Mouse (Mus musculus): ENCODE measurements around the gene Efna1. TPM values are rescaled to one million over a fixed set of nuclear protein-coding genes. Genes with fewer than 3 reads are reported as not detected.

The Efna1 gene
- polyA plus RNA-seq, 1 experiment: 54.1 TPM

DNA sequence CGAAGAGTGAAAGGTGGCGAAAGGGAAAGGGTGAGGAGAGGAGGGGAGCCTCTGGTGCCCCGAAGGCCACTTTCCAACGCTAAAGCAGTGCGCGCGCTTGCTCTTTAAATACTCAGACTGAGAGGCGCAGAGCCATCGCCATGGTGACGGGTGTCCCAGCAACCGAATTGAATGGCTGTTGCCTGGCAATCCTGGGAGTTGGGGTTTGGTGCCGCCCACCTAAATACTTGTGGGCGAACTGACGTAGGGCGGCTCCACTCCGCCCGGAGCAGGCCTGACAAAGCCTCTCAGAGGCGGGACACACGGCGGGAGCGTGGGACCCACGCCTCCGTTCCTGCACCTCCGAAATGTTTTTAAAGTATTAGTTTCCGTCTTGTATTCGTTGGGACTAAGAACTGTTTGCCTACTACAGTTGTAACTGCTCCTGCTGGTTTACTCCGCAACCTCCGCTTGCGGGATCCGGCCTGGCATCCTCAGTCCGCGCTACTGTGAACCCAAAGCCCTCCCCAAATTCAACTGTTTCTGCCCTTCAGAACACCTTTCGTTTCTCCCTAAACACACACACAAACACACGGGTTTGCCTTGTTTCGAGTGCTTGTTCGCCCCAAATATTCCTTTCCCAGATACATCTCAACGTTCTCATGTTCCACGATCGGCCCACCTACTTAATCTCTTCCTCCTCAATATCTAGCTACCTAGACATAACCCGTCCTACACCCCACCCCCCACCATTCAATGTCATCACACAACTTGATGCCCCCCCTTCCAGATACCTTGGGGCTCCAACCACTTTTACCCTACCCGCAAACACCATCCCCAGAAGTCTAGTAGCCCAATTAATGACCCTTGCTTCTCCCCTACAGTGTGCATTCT lies 53.4 kb downstream of the Efna1 start:
- Histone ChIP-seq H3K27ac (ENCODE audit: insufficient read depth, low read depth, low read length) (peak overlapping the region; percentile 95), H3K27me3 (replicated peaks; ENCODE audit: control insufficient read depth, insufficient read depth, low read length) (no peaks in the 10 kb centered on the region), H3K36me3 (ENCODE audit: control insufficient read depth, insufficient read depth, low read length) (no peaks in the 10 kb centered on the region), H3K4me1 (ENCODE audit: control insufficient read depth, insufficient read depth, low read length) (peaks cover 9% of the 10 kb centered on the region; the same call in 1 of the 2 replicates), H3K4me3 (ENCODE audit: insufficient read depth, low read depth, low read length) (peak overlapping the region; percentile 42)
- peak; percentile 93 for DNase-seq
- TF ChIP-seq POLR2A (IDR thresholded peaks at IDR 0.05; ENCODE audit: low read depth, low read length) (peak; percentile 16), CTCF (conservative IDR thresholded peaks at IDR 0.05; ENCODE audit: insufficient read depth, insufficient read length, low read depth, low read length) (no peak)
- WGBS: 5% methylated on average over 41 of the region's 41 CpGs

DNA sequence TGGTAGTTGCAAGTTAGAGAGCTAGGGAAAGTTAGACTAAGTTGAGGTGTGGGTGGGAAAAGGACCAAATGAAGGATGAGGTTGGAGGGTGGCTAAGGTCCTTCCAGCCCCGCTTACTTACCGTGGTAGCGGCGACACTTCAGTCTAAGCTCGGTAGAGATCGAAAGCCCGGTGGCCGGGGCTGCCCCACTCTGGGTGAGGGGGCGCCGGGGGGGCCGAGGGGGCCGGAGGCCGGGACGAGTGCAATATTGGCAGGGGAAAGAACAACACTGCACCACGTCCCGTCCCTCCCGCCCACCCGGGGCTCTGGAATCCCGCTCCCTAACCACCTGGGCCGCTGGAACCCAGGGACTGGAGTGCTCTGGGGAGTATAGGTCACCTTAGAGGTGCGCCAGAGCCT lies 54.0 kb downstream of the Efna1 start, which contains the start of gene Mtx1:
TSS of gene Mtx1 (minus strand) at position 189 of the 400 bp plus-strand sequence.
- TF ChIP-seq CTCF (conservative IDR thresholded peaks at IDR 0.05; ENCODE audit: insufficient read depth, insufficient read length, low read depth, low read length) (no peak), POLR2A (IDR thresholded peaks at IDR 0.05; ENCODE audit: low read depth, low read length) (no peak)
- no peaks in the 10 kb centered on the region for H3K27me3 ChIP-seq (replicated peaks; ENCODE audit: control insufficient read depth, insufficient read depth, low read length)

DNA sequence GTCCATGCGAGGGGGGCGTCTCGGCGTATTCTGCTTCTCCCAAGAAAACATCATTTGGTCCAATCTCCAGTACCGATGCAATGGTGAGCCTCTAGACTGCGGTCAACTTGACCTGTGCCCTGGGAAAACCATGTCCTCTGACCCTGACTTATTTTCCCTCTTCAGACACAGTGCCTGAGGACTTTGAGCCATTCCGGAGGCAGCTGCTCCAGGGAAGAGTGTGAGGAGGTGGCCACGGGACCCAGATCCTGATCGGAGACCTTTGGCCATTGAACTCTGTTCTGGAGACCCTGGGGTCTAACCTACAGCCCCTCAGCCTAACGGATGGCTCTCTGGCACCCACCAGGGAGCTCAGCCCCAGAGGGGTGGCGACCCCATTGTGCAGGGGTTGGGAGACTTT lies 54.6 kb downstream of the Efna1 start:
- DNase-seq: peak; percentile 55
- Histone ChIP-seq H3K4me1 (ENCODE audit: control insufficient read depth, insufficient read depth, low read length) (peaks cover 9% of the 10 kb centered on the region; the same call in 1 of the 2 replicates), H3K36me3 (ENCODE audit: control insufficient read depth, insufficient read depth, low read length) (no peaks in the 10 kb centered on the region), H3K4me3 (ENCODE audit: insufficient read depth, low read depth, low read length) (no peak overlapping the region), H3K27ac (ENCODE audit: insufficient read depth, low read depth, low read length) (no peak overlapping the region), H3K27me3 (replicated peaks; ENCODE audit: control insufficient read depth, insufficient read depth, low read length) (no peaks in the 10 kb centered on the region)
- WGBS: 63% methylated on average over 11 of the region's 11 CpGs
- TF ChIP-seq POLR2A (IDR thresholded peaks at IDR 0.05; ENCODE audit: low read depth, low read length): no peak
- no peak for TF ChIP-seq CTCF (conservative IDR thresholded peaks at IDR 0.05; ENCODE audit: insufficient read depth, insufficient read length, low read depth, low read length)

More for the DNA sequence above, 54.0 kb downstream of the Efna1 start, which contains the start of gene Mtx1:
- peaks cover 9% of the 10 kb centered on the region; the same call in 1 of the 2 replicates for H3K4me1 ChIP-seq (ENCODE audit: control insufficient read depth, insufficient read depth, low read length)
- DNase-seq: no peak
- no peaks in the 10 kb centered on the region for H3K36me3 ChIP-seq (ENCODE audit: control insufficient read depth, insufficient read depth, low read length)
- WGBS: 20% methylated on average over 21 of the region's 21 CpGs
- H3K27ac ChIP-seq (ENCODE audit: insufficient read depth, low read depth, low read length): peak within 1 kb of the TSS; percentile 95
- H3K4me3 ChIP-seq (ENCODE audit: insufficient read depth, low read depth, low read length): peak within 1 kb of the TSS; percentile 42

DNA sequence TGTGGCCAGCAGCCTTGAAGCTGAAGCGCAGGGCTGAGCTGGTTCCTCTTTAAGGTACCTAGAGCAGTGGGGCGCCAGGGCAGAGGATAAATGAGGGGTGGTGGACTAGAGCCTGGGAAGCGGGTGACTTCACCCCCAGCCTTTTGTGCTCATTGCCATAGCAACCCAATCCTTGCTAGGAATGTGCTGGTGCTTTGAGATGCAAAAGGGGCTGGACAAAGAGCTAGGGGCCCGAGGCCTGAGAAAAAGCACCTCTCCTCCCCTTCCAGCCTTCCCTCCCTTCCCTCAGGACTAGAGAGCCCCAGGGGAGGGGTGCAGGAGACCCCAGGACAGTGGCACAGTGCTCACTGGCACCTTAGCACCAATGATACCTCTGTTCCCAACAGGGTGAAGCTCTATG lies 55.0 kb downstream of the Efna1 start:
- Histone ChIP-seq H3K4me3 (ENCODE audit: insufficient read depth, low read depth, low read length) (no peak overlapping the region), H3K27me3 (replicated peaks; ENCODE audit: control insufficient read depth, insufficient read depth, low read length) (no peaks in the 10 kb centered on the region), H3K4me1 (ENCODE audit: control insufficient read depth, insufficient read depth, low read length) (peaks cover 9% of the 10 kb centered on the region; the same call in 1 of the 2 replicates), H3K36me3 (ENCODE audit: control insufficient read depth, insufficient read depth, low read length) (no peaks in the 10 kb centered on the region), H3K27ac (ENCODE audit: insufficient read depth, low read depth, low read length) (no peak overlapping the region)
- WGBS: 83% methylated on average over 4 of the region's 4 CpGs
- no peak for DNase-seq
- TF ChIP-seq CTCF (conservative IDR thresholded peaks at IDR 0.05; ENCODE audit: insufficient read depth, insufficient read length, low read depth, low read length) (no peak), POLR2A (IDR thresholded peaks at IDR 0.05; ENCODE audit: low read depth, low read length) (no peak)

DNA sequence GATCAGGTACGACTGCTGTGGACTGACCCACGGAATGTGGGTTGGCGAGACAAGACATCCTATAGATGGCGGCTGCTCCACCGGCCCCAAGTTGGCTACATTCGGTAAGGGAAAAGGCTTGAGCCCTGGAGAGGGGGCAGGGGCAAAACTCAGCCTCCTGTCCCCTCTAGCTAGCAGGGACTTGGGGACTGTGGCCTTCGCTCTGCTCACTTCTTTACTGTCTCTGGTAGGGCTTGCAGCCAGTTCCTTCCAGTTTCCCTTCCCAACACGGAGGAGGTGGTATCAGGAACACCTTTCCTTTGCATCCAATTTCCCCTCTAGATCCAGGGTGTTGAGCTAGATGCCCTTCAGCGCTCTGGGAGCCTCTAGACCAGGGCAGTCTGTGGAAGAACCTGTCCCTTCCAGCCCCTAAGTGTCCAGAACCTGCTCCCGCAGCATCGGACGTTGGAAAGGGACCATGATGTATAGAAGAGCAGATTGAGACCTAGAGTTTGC lies 55.6 kb downstream of the Efna1 start:
- Histone ChIP-seq H3K36me3 (ENCODE audit: control insufficient read depth, insufficient read depth, low read length) (no peaks in the 10 kb centered on the region), H3K4me3 (ENCODE audit: insufficient read depth, low read depth, low read length) (no peak overlapping the region), H3K27ac (ENCODE audit: insufficient read depth, low read depth, low read length) (no peak overlapping the region), H3K27me3 (replicated peaks; ENCODE audit: control insufficient read depth, insufficient read depth, low read length) (no peaks in the 10 kb centered on the region), H3K4me1 (ENCODE audit: control insufficient read depth, insufficient read depth, low read length) (peaks cover 9% of the 10 kb centered on the region; the same call in 1 of the 2 replicates)
- no peak for TF ChIP-seq POLR2A (IDR thresholded peaks at IDR 0.05; ENCODE audit: low read depth, low read length)
- TF ChIP-seq CTCF (conservative IDR thresholded peaks at IDR 0.05; ENCODE audit: insufficient read depth, insufficient read length, low read depth, low read length): no peak
- no peak for DNase-seq
- WGBS: 84% methylated on average over 12 of the region's 12 CpGs

DNA sequence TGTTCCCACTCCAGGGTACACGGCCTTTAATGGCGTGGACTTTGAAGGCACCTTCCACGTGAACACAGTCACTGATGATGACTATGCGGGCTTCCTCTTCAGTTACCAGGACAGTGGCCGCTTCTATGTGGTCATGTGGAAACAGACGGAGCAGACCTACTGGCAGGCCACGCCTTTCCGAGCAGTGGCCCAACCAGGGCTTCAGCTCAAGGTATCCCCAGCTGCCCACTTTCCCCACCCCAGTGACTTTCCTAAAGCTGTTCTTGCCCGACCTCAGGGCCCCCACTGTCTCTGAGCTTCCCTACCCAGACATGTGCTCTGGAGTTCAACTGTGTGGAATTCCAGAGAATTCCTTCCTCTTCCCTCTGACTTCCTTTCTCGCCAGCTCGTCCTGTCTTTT lies 56.1 kb downstream of the Efna1 start:
- 85% methylated on average over 11 of the region's 11 CpGs for WGBS
- H3K27ac ChIP-seq (ENCODE audit: insufficient read depth, low read depth, low read length): no peak overlapping the region
- H3K4me1 ChIP-seq (ENCODE audit: control insufficient read depth, insufficient read depth, low read length): peaks cover 9% of the 10 kb centered on the region; the same call in 1 of the 2 replicates
- H3K4me3 ChIP-seq (ENCODE audit: insufficient read depth, low read depth, low read length): no peak overlapping the region
- no peaks in the 10 kb centered on the region for H3K27me3 ChIP-seq (replicated peaks; ENCODE audit: control insufficient read depth, insufficient read depth, low read length)
- TF ChIP-seq CTCF (conservative IDR thresholded peaks at IDR 0.05; ENCODE audit: insufficient read depth, insufficient read length, low read depth, low read length) (no peak), POLR2A (IDR thresholded peaks at IDR 0.05; ENCODE audit: low read depth, low read length) (no peak)
- H3K36me3 ChIP-seq (ENCODE audit: control insufficient read depth, insufficient read depth, low read length): no peaks in the 10 kb centered on the region
- DNase-seq: no peak

Other genes with a start within 250 kb of the Efna1 start
- 33.6 and 34.5 TPM in 2 replicates for gene Rusc1, start 187.8 kb downstream of the Efna1 start, polyA plus RNA-seq (2012; rRNA removed)
- gene Gm43738, start 180.0 kb downstream of the Efna1 start, polyA plus RNA-seq (2012; rRNA removed): not detected in 2 replicates
- 40.3 and 54.9 TPM in 2 replicates for gene Fdps, start 179.2 kb downstream of the Efna1 start, polyA plus RNA-seq (2012; rRNA removed)
- gene Pklr, start 145.0 kb downstream of the Efna1 start, polyA plus RNA-seq (2012; rRNA removed): 79.3 and 96.0 TPM in 2 replicates
- gene Hcn3, start 120.9 kb downstream of the Efna1 start, polyA plus RNA-seq (2012; rRNA removed): 1.1 and 1.4 TPM in 2 replicates
- 37.8 and 40.2 TPM in 2 replicates for gene Clk2, start 116.3 kb downstream of the Efna1 start, polyA plus RNA-seq (2012; rRNA removed)
- 138 and 141 TPM in 2 replicates for gene Scamp3, start 103.7 kb downstream of the Efna1 start, polyA plus RNA-seq (2012; rRNA removed)
- gene Fam189b, start 98.0 kb downstream of the Efna1 start, polyA plus RNA-seq (2012; rRNA removed): 18.3 and 18.4 TPM in 2 replicates
- gene Gba, start 78.2 kb downstream of the Efna1 start, polyA plus RNA-seq (2012; rRNA removed): 61.6 and 65.3 TPM in 2 replicates
- gene Thbs3, start 66.0 kb downstream of the Efna1 start, polyA plus RNA-seq (2012; rRNA removed): 5.0 and 7.9 TPM in 2 replicates
- gene Mtx1, start 54.1 kb downstream of the Efna1 start, polyA plus RNA-seq (2012; rRNA removed): 257 and 283 TPM in 2 replicates
- 45.9 and 53.8 TPM in 2 replicates for gene Muc1, start 52.1 kb downstream of the Efna1 start, polyA plus RNA-seq (2012; rRNA removed)
- gene Krtcap2, start 35.2 kb downstream of the Efna1 start, polyA plus RNA-seq (2012; rRNA removed): 142 and 173 TPM in 2 replicates
- 9.1 and 10.5 TPM in 2 replicates for gene Trim46, start 34.8 kb downstream of the Efna1 start, polyA plus RNA-seq (2012; rRNA removed)
- gene Dpm3, start 21.8 kb downstream of the Efna1 start, polyA plus RNA-seq (2012; rRNA removed): 431 and 562 TPM in 2 replicates
- 109 and 110 TPM in 2 replicates for gene Slc50a1, start 10.6 kb downstream of the Efna1 start, polyA plus RNA-seq (2012; rRNA removed)
- gene Efna3, start 41.8 kb upstream of the Efna1 start, polyA plus RNA-seq (2012; rRNA removed): 2.4 and 4.2 TPM in 2 replicates
- gene Efna4, start 56.9 kb upstream of the Efna1 start, polyA plus RNA-seq (2012; rRNA removed): 8.2 and 10.4 TPM in 2 replicates
- 95.1 and 111 TPM in 2 replicates for gene Adam15, start 68.9 kb upstream of the Efna1 start, polyA plus RNA-seq (2012; rRNA removed)
- 0.38 and 0.41 TPM in 2 replicates for gene Dcst2, start 80.8 kb upstream of the Efna1 start, polyA plus RNA-seq (2012; rRNA removed)
- gene Dcst1, start 84.1 kb upstream of the Efna1 start, polyA plus RNA-seq (2012; rRNA removed): 1.8 and 2.2 TPM in 2 replicates
- gene Zbtb7b, start 113.6 kb upstream of the Efna1 start, polyA plus RNA-seq (2012; rRNA removed): 54.3 and 58.8 TPM in 2 replicates
- 0.15 TPM in 1 of 2 replicates, not detected in the other for gene Lenep, start 121.7 kb upstream of the Efna1 start, polyA plus RNA-seq (2012; rRNA removed)
- 54.6 and 56.7 TPM in 2 replicates for gene Flad1, start 130.7 kb upstream of the Efna1 start, polyA plus RNA-seq (2012; rRNA removed)
- 6.8 and 7.3 TPM in 2 replicates for gene Cks1b, start 137.2 kb upstream of the Efna1 start, polyA plus RNA-seq (2012; rRNA removed)
- 53.2 and 57.2 TPM in 2 replicates for gene Shc1, start 137.3 kb upstream of the Efna1 start, polyA plus RNA-seq (2012; rRNA removed)
- 26.2 and 45.6 TPM in 2 replicates for gene Pygo2, start 149.1 kb upstream of the Efna1 start, polyA plus RNA-seq (2012; rRNA removed)
- 60.5 and 61.3 TPM in 2 replicates for gene Pbxip1, start 155.6 kb upstream of the Efna1 start, polyA plus RNA-seq (2012; rRNA removed)
- gene Pmvk, start 173.4 kb upstream of the Efna1 start, polyA plus RNA-seq (2012; rRNA removed): 20.6 and 27.2 TPM in 2 replicates
- 1.3 TPM in 2 replicates for gene Kcnn3, start 239.0 kb upstream of the Efna1 start, polyA plus RNA-seq (2012; rRNA removed)